Mouse (Mus musculus) bone marrow, adult 2 months (tissue): Measurements from ENCODE around the gene Cd36.

Source experiments
- CTCF ChIP-seq: fragments of 200-500 bp; IDR thresholded peaks from 2 replicates; pipeline ENCODE4 v1.5.1; 2011; ENCODE audit warnings: low read length, control low read depth; ENCODE audit not compliant: control insufficient read depth, insufficient read depth
- POLR2A ChIP-seq: fragments of 200-500 bp; IDR thresholded peaks from 2 replicates; pipeline ENCODE4 v1.6.1; 2011; ENCODE audit warnings: low read depth, mild to moderate bottlenecking, control low read depth, low read length, borderline replicate concordance; ENCODE audit not compliant: control insufficient read depth

- TF ChIP-seq POLR2A = no peak
- no peak for TF ChIP-seq CTCF
Measured at GRCm38 (mm10) chr5:17830536-17830935, 58.1 kb downstream of the Cd36 start.
